Mouse (Mus musculus) spleen, postnatal 4 days (tissue): Measurements from ENCODE around the gene Camk1d.

Experiments
- DNase-seq, 2 experiments: peaks; one replicate each; pipeline ENCODE4 v3.0.0; 2022; ENCODE audit warnings: low spot score in 2 of 2

Gene Camk1d

GRCm38 (mm10) chr2:5709911-5710310 lies 4.4 kb downstream of the Camk1d start:
- DNase-seq: no peak

- no peak for DNase-seq
Observed at GRCm38 (mm10) chr2:5707871-5708733, 6.2 kb downstream of the Camk1d start.

- DNase-seq: no peak
Observed at GRCm38 (mm10) chr2:5706618-5707017, 7.7 kb downstream of the Camk1d start.

GRCm38 (mm10) chr2:5702370-5702769 lies 11.9 kb downstream of the Camk1d start:
- DNase-seq: no peak

- DNase-seq: no peak
Observed at GRCm38 (mm10) chr2:5700931-5701330, 13.4 kb downstream of the Camk1d start.

- DNase-seq: no peak
Observed at GRCm38 (mm10) chr2:5698451-5698850, 15.9 kb downstream of the Camk1d start.

- no peak for DNase-seq
Observed at GRCm38 (mm10) chr2:5694094-5694493, 20.2 kb downstream of the Camk1d start.

GRCm38 (mm10) chr2:5691729-5692128 lies 22.6 kb downstream of the Camk1d start:
- no peak for DNase-seq

GRCm38 (mm10) chr2:5683366-5683765 lies 30.9 kb downstream of the Camk1d start:
- no peak for DNase-seq

GRCm38 (mm10) chr2:5681909-5682308 lies 32.4 kb downstream of the Camk1d start:
- DNase-seq: no peak

- no peak for DNase-seq
Observed at GRCm38 (mm10) chr2:5681302-5681701, 33.0 kb downstream of the Camk1d start.

- DNase-seq: no peak
Observed at GRCm38 (mm10) chr2:5679055-5679454, 35.3 kb downstream of the Camk1d start.

- DNase-seq: no peak
Observed at GRCm38 (mm10) chr2:5677472-5677871, 36.8 kb downstream of the Camk1d start.

GRCm38 (mm10) chr2:5676786-5677185 lies 37.5 kb downstream of the Camk1d start:
- no peak for DNase-seq

- DNase-seq: no peak
Observed at GRCm38 (mm10) chr2:5676143-5676483, 38.2 kb downstream of the Camk1d start.

- DNase-seq: no peak
Observed at GRCm38 (mm10) chr2:5675431-5676142, 38.7 kb downstream of the Camk1d start.

- no peak for DNase-seq
Observed at GRCm38 (mm10) chr2:5674512-5674911, 39.8 kb downstream of the Camk1d start.

- no peak for DNase-seq
Observed at GRCm38 (mm10) chr2:5673816-5674215, 40.5 kb downstream of the Camk1d start.

- no peak for DNase-seq
Observed at GRCm38 (mm10) chr2:5672906-5673589, 41.3 kb downstream of the Camk1d start.

GRCm38 (mm10) chr2:5670146-5670545 lies 44.2 kb downstream of the Camk1d start:
- DNase-seq: no peak

- DNase-seq: no peak
Observed at GRCm38 (mm10) chr2:5669498-5670040, 44.7 kb downstream of the Camk1d start.

- DNase-seq: no peak
Observed at GRCm38 (mm10) chr2:5668940-5669339, 45.4 kb downstream of the Camk1d start.
